Mouse (Mus musculus): ENCODE results near the gene Tle3.

The Tle3 gene

DNA sequence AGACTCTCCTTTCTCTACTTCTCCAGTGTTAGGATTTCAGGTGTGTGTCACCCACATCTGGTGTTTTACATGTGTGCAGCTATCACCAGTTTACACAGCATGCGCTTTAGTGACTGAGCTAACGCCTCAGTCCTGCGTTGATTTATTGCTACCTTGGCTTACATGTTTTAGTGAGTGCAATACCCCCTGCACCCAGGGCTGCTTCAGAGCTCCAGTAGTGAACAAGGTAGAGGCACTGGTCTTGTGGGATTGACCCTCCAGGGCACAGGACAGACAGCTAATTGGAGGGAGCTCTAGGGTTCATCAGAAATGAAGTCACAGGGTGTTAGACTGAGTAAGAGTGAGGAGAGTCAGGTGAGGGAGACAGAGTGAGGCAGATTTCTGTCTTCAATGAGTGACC is 12.4 kb upstream of the Tle3 start:
- no peak for DNase-seq

- DNase-seq: no peak
These were observed 12.0 kb upstream of the Tle3 start for GRCm38 (mm10) chr9:61360163-61360562.

DNA sequence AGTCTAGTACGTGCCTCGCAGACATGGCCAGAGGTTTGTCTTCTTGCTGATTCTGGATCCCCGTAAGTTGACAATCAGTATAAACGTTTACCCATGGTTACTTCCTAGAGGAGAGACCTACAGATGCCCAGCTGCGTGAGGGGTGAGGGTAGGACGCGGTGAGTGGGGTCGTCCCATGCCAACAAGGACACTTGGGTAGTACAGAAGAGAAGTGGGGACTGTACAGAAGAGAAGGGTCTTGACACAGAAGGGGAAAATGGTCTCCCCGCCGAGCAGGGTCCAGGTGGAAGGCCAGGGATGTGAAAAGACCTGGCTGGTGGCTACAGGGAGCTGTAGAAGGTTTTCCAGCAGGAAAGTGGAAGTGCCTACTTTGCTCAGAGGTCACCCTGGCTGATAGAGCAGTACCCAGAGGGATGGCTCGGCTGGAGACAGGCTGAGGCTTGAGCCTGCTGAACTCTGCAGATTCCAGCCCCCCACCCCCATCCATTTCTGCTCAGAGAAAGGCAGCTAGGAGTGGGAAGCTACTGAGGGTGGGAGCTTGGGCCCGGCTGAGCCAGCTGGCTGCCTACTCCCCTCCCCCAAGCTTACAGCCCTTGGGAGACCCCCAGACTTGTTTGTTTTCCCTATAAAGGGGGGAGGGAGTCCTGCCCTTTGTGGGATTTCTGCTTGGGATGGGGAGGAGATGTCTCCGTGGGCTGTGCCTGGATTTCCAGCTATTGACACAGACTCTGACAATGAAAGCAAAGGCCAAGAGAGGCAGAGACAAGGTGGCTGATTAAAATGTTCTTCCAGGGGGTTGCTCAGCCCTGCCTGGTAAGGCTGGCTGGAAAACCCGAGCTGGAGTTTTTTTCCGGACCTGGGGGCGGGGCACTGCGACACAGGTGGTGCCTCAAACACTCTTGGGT is 11.2 kb upstream of the Tle3 start:
- DNase-seq: peak; percentile 89

GRCm38 (mm10) chr9:61363194-61363593 is 9.0 kb upstream of the Tle3 start:
- no peak for DNase-seq

- no peak for DNase-seq
These were observed 6.1 kb upstream of the Tle3 start for GRCm38 (mm10) chr9:61366108-61366507.

- DNase-seq: no peak
These were observed 5.0 kb upstream of the Tle3 start for GRCm38 (mm10) chr9:61367156-61367555.

- no peak for DNase-seq
These were observed 4.2 kb upstream of the Tle3 start for GRCm38 (mm10) chr9:61367857-61368566.

GRCm38 (mm10) chr9:61368567-61369240 is 3.5 kb upstream of the Tle3 start:
- DNase-seq: peak; percentile 95

DNA sequence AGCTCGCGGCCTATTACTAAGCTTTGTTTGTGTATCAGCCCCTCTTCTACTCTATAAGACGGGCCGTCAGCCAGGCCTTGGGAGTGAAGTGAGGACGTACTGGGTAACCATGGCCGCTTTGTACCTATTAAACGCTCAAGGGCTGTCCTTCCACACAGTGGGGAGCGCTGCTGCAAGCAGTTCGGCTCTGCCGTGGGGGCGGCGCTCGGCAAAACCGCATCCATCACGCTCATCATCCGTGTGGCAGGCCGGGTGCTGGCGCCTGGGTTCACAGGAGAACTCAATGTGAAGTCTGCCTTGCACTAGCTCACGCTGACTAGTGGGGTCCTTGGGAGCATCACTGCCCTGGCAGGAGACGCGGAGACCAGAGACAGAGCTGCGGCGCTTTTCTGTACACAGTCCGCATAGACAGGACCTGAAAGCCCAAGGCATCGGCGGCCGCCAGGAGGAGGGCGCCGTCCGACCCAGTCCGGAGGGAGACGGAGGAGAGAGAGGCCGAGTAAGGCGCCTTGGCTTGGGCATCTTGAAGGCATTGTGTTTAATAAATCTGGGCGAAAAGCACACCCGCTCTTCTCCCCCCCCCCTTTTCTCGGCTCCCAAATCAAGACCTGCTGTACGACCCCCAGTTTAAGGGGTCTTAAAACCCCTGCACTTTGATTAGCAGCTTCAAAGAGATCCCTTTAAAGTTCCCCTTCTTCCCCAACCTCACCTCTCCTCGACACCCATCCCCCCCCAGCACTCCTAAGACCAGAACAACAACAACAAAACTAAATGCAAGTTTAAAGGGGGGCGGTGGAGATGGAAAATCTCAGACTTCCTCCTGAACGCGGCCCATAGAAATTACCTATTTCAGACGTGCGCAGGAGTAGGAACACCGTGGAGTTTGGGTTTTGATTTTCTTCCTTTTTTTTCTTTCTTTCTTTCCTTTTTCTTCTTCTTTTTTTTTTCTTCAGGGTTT is 2.6 kb upstream of the Tle3 start:
- peak; percentile 64 for DNase-seq

- DNase-seq: peak; percentile 100
These were observed 1.7 kb upstream of the Tle3 start for GRCm38 (mm10) chr9:61370454-61370888.

DNA sequence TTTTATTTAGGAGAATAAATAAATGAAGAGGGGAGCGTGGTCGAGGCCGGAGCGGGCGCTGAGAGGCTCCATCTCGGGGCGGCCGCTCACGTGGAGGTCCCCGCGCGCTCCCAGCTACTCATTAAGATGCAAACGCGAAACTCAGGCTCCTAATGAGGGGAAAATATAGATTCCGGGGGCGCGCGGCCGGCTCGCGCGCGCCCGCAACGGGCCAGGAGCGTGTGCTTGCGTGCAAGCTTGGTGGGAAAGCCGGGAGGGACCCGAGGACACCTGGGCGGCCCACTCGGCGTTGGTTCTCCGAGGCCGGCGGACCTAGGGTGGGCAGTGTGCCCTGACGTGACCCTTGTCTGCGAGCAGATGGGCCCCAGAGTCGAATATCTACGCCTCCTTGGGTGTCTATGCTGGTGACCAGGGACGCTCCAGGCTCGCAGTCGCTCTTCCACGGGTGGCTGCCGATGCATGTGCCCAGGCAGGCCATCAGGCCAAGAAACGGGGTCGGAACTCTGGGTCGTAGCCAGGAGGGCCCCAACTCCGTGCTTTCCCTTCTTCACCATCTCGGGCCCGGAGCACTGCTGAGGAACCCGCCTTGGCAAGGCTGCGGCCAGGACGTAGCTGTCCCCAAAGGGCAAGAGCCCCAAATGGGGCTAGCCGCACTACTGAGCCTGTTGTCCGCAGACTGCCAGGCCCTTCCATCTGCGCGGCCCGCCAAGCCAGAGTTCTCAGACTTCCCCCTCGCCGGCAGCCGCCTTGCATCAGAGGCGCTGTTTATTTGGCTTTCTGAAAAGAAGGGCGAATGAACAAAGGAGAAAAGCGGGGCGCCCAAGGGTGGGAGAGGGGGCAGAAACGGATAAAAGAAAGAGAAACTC is 1.0 kb upstream of the Tle3 start:
- peak; percentile 76 for DNase-seq

DNA sequence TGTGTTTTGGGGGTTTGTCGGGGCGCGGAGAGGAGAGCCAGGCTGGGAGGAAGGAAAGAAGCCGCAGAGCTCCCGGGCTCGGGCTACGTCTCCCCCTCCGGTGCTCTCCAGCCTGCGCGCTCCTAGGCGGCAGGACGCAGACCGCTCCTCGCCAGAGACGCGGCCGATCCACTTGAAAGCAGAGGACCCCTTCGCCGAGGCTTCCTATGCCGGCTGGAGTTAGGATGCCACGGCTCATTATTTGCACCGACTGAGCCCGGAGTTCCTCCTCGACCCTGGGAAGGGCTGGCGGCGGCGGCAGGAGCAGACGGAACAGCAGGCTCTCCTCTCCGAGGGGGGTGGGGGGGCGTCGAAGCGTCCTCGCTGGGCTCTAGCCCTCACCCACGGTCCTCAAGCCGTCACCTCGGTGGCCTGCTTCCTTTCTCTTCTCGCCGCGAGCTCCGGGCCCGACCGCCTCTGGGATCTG is 377 bp downstream of the Tle3 start:
- DNase-seq: no peak

DNA sequence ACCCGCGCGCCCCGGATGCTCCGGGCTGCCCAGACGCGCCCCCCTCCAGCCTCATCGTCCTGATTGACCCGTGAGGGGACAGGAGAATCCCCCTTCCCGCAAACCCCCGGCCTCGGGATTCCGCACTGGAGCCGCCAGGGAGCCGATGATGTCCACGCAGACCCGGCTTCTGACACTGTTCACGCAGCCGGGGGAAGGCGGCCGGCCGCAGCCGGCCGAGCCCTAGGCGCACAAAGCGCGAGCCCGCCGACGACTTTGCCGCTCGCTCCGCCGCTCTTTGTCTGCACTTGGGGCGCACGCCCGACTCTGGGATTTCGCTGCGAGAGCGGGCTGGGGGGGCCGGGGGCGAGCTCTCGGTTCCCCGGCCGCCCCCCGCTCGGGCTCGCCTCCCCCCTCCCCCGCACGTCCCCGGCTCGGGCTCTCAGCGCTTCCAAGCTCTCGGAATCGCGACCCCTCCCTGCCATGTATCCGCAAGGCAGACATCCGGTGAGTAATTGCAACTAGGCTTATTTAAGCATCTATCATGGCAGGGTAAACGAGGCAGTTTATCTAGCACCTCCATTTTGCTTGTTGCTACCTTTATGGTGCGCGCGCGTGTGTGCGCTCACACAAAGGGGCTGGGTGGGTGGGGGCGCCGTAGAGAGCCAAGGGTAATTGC is 939 bp downstream of the Tle3 start:
- peak; percentile 78 for DNase-seq

DNA sequence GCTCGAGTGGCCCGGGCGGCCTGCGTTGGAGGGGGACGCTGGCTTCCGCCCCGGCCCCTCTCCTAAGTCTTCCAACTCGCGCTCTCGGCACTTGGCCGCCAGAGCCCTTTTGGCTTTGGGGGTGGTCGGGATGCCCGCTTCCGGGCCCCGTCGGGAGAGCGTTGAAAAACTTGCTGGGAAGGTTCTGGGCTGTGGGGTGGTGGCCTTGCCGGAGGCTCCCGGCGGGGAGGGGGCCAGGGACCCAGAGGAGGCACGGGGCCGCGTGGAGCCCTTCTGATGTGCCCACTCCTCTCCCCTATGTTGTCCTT is 1.4 kb downstream of the Tle3 start:
- no peak for DNase-seq

DNA sequence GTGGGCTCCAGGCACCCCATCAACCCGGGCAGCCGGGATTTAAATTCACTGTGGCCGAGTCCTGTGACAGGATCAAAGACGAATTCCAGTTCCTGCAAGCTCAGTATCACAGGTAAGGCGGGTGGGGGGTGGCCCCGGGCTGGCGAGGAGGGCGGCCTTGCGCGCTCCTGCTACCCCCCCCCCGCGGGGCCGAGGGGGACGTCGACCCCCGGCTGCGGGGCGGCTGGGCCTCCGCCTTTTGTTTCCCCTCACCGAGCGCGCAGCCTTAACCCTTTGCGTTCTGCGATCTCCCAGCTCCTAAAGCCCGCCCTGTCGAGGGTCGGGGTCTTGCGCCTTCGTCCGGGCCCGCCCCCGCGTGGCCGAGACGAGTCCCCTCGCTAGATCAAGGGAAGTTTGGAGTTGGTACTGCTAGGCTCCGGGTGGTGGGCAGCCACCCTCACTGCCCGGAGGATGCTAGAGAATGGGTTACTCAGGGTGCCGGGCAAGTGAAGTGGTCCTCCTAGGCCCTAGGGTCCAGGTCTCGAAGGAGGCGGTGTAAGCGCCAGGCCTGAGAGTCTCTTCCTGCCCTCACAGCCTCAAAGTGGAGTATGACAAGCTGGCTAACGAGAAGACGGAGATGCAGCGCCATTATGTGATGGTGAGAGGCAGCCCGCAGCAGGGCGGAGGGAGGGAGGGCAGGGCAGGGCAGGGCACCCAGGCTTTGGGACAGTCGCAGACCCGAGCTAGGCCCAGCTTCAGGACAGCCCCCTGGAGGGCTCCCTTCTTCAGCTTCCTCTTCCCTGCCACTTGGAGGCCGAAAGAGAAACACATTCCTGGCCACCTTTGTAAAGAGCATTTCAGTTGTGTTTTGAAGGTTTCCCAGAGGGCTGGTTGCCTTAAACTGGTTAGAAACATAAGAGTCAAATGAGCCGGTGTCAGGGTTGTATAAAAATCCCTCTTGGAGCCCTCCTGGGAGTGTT is 2.1 kb downstream of the Tle3 start:
- peak; percentile 79 for DNase-seq

DNA sequence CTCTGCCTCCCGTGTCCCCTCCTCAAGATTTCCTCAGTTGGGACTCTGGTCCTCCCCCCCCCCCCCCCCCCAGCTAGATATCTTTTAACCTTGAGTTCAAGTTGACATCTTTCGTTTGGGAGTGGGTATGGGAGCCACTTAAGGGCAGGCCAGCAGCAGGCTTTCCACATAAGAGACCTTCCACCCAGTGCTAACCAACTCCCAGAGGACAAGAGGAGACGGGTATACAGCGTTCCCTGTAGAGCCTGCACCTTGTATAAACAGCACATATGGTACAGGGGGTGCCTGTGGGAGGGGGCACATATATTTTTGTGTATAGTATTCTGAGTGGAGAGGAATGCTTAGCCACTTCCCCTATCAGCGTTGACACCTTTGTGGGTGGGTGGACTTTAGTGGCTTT is 2.8 kb downstream of the Tle3 start:
- DNase-seq: no peak

GRCm38 (mm10) chr9:61375802-61376561 is 3.8 kb downstream of the Tle3 start:
- no peak for DNase-seq

- no peak for DNase-seq
These were observed 4.5 kb downstream of the Tle3 start for GRCm38 (mm10) chr9:61376650-61377049.
